In genomic region chr2:165159055-165159688, GRCm38 (mm10) we compare ENCODE assay signal across 7 mouse cellular contexts.
A peak's percentile ranks its signal among the peaks of the same experiment; 100 is the strongest.
DNase-seq lines count a peak whose midpoint lies in the region; ATAC-seq and TF ChIP-seq lines count a peak whose summit lies in the region.

No protein-coding gene starts in this region.

- peak overlapping the region; percentile 63 for H3K27ac ChIP-seq in midbrain, embryonic 15.5 days

- in situ Hi-C loops in Patski (cut with MboI; ENCODE audit: low pct_unique_long_range_greater_than_20kb): no loop called here

- 19% methylated on average over 15 of the region's 15 CpGs for WGBS in midbrain, embryonic 15.5 days

- no peaks in the 10 kb centered on the region for H3K9me3 ChIP-seq in midbrain, embryonic 15.5 days

- H3K4me2 ChIP-seq in midbrain, embryonic 15.5 days: no peak overlapping the region

- peaks cover 36% of the 10 kb centered on the region for H3K4me1 ChIP-seq in midbrain, embryonic 15.5 days

- DNase-seq in Patski (ENCODE audit: low read depth, low spot score): peak; percentile 24
- peak; percentile 87 for DNase-seq in adrenal gland, postnatal 10 days
- peak; percentile 90 for DNase-seq in kidney, postnatal 10 days
- peak; percentile 65 for DNase-seq in urinary bladder, postnatal 14 days (ENCODE audit: low spot score)
- DNase-seq in spleen, postnatal 36 days (ENCODE audit: low spot score in 2 of 2): no peak

- H3K9ac ChIP-seq in midbrain, embryonic 15.5 days: no peak overlapping the region

- TF ChIP-seq CTCF in Patski (IDR thresholded peaks at IDR 0.05): no peak

- ATAC-seq in Patski: peak; percentile 61
- peak; percentile 37; the same call in 1 of the 2 replicates for ATAC-seq in granulocyte monocyte progenitor cell, adult 5-6 weeks (replicated peaks; ENCODE audit: poor library complexity, severe bottlenecking)
- 0 out of 2 replicates have a peak, but pooled peaks have one; percentile 16 for ATAC-seq in midbrain, embryonic 15.5 days (replicated peaks)

- CTCF ChIA-PET in Patski (lab: Charles Lee): no interaction called here

- POLR2A ChIA-PET in Patski (lab: Charles Lee): no interaction called here

- no peaks in the 10 kb centered on the region for H3K36me3 ChIP-seq in midbrain, embryonic 15.5 days (replicated peaks)

- H3K27me3 ChIP-seq in Patski: peaks cover 28% of the 10 kb centered on the region
- no peaks in the 10 kb centered on the region for H3K27me3 ChIP-seq in midbrain, embryonic 15.5 days (replicated peaks)

- no peak overlapping the region for H3K4me3 ChIP-seq in midbrain, embryonic 15.5 days

Comparison
In these comparisons a context has a peak if more than half of its experiments do, and no peak if none do; other contexts are left out.
1. DNase-seq: peak in Patski (single experiment), adrenal gland, postnatal 10 days (single experiment), kidney, postnatal 10 days (single experiment) and urinary bladder, postnatal 14 days (single experiment); none in spleen, postnatal 36 days (0 of 2).
2. Peak in every context shown above with its lines, with median percentiles within 50 percentile points of each other: ATAC-seq.